Mouse (Mus musculus): Measurements from ENCODE around the gene Trpm8.

Trpm8 gene

GRCm38 (mm10) chr1:88247660-88248059, 29.8 kb upstream of the Trpm8 start:
- no peak for DNase-seq (ENCODE audit: low spot score)

- DNase-seq (ENCODE audit: low spot score): no peak
Observed at GRCm38 (mm10) chr1:88248658-88249057, 28.8 kb upstream of the Trpm8 start.

DNA sequence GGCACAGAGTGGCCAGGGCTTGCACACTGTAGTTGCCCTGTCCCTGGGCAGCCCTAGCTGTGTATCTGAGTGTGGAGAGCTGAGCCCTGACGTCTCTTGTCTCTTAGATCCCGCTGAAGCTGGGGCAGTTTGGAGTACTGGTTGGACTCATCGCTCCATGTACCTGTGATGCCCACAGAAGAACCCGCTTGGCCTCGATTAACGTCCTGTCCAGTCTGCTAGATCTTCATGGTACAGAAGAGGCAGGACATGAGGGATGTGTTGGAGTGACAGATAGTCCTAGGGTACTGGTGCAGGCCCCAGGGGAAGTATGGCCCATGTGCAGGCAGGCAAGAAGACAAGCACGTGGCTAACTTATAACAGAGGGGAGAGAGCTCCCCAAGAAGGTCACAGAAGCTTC, 27.9 kb upstream of the Trpm8 start:
- no peak for DNase-seq (ENCODE audit: low spot score)

DNA sequence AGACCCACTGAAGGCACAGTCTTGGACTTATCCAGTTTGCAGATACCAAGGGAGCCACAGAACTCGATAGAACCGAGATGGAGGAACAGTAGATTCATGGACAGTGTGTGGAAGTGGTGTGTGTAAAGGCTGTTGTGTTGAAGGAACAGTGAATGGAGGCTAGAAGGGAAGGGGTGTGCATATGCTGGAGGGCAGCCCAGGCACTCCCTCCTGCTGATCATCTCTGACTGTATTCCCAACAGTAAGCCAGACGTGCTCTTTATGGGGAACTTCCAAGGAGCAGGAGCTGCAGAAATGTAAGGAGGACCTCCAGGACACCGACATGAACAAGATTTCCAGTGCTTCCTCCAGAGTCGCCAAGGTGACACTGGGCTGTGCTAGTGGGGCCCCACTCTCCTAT, 27.4 kb upstream of the Trpm8 start:
- no peak for DNase-seq (ENCODE audit: low spot score)

- DNase-seq (ENCODE audit: low spot score): no peak
Observed at GRCm38 (mm10) chr1:88253106-88253505, 24.4 kb upstream of the Trpm8 start.

DNA sequence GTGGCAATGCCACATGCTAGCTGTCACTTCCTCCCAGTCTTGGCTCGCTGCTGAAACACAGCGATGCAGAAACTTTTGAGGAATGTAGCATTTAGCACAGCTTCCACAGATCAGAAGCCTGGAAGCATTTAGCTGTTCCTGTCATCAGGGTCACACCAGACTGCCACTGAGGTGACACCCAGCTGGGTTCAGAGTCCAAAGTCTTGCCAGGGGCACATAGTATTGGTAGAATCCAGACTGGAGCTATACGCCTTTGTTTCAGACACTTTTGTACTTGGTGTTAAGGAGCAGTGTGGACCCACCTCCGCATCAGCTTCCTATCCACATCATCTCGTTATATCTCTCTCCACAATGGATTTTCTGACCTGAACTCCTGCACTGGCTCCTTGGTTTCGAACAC, 23.9 kb upstream of the Trpm8 start:
- DNase-seq (ENCODE audit: low spot score): no peak

GRCm38 (mm10) chr1:88254793-88255465, 22.5 kb upstream of the Trpm8 start:
- no peak for DNase-seq (ENCODE audit: low spot score)

- DNase-seq (ENCODE audit: low spot score): no peak
Observed at GRCm38 (mm10) chr1:88255466-88255857, 22.0 kb upstream of the Trpm8 start.

GRCm38 (mm10) chr1:88255989-88256754, 21.3 kb upstream of the Trpm8 start:
- DNase-seq (ENCODE audit: low spot score): no peak

DNA sequence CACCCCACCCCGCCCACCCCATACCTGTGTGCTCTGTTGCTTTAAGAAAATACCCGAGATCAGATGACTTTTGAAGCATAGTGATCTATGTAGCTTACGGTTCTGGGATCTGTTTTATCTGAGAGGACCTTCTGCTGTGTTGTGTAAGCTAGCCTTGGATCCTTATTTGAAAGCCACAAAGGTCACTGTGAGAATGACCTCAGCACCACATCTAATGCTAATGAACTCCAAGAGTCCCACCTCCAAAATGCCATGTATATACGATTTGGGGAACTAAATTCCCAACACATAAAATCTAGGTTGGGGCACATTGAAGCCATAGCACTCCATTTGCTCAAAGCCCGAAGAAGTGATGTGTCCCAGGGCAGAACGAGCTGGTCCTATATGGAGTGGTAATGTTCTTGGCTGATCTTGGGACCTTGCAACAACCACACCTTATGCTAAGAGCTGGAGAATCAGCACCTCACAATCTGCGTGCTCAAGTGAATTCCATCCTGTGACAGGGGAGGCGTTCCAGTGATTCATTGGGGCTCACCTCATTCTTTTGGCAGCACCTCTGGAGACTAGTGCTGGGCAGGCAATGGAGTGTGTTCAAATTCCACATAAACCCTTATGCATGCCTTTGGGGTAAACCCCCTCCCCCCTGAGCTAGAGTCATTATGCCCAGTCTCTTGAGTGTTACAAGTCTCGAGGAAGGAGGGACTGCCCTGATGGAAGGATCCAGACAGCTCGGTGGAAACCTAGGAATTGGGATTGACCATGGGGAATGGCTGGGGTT, 20.4 kb upstream of the Trpm8 start:
- no peak for DNase-seq (ENCODE audit: low spot score)

- no peak for DNase-seq (ENCODE audit: low spot score)
Observed at GRCm38 (mm10) chr1:88257681-88258080, 19.8 kb upstream of the Trpm8 start.

- no peak for DNase-seq (ENCODE audit: low spot score)
Observed at GRCm38 (mm10) chr1:88258361-88258760, 19.1 kb upstream of the Trpm8 start.

- DNase-seq (ENCODE audit: low spot score): peak; percentile 81
Observed at GRCm38 (mm10) chr1:88258881-88259642, 18.4 kb upstream of the Trpm8 start.

DNA sequence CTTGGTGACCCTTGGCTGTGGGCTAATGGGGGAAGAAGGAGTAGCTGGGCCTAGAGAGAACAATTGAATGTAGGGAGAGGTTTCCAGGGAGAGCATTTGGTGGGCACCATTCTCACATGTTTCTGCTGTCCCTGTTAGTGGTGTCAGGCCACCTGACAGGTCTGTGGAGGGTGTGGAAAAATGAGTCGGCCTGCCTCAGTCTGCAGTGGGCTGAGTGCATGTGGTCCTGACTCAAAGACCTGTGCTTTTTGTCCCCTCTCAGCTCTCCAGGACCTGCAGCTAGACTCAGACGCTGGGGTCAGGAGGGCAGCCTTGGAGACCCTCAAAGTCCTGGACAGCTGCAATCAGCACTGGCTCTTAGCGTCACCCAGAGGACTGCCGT, 17.8 kb upstream of the Trpm8 start:
- DNase-seq (ENCODE audit: low spot score): no peak

DNA sequence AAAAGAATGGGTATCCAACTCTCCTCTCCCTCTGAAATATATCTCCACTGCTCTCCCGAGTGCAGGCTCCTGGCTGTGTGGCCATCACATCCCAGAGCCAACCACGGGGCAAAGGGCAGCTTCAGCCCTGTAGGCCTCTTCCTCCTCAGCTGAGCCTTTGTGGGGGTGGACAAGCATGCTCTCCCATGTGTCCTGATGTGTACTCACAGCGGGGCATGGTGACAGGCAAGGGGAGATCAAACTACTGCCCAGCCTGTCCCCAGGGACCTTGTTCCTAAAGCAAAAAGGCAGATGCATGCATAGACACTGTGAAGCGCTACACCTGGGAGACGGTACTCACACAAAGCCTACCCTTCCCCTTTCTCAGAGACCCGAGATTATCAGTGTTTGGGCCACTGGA, 17.3 kb upstream of the Trpm8 start:
- peak; percentile 73 for DNase-seq (ENCODE audit: low spot score)

DNA sequence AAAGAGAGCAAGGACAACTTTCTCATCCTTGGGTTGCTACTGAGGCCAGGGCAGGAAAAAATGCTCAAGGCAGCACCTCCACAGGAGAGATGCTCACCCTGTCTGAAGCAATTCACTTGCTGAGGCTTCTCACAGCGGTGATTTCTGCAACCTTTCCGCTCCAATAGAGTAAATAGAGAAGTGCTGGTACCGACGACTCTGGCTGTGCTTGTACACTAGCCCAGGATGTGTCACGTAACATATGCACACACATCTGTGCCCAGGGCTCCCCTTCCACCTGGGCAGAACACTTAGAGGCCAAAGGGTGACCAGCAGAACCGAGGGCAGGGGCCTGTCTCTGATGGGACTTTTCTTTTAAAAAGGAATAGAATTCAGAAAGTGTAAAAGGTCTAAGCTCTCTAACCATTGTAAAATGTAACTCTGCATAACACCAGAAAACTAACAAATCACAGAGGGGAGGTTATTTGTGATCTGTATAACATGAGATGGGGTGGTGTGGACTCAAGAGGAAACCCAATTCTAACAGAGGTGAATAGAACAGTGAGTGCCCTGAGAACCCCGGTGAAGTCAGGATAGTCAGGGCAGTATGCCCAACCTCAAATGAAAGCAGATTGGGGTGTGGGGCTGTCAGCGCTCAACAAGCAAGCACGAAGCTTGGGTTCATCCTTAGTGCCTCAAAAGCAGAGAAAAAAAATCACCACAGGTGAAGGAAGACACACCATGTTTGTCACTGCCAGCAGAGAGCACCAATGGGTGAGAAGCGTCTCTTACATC, 16.7 kb upstream of the Trpm8 start:
- DNase-seq (ENCODE audit: low spot score): no peak

- DNase-seq (ENCODE audit: low spot score): no peak
Observed at GRCm38 (mm10) chr1:88261706-88262105, 15.8 kb upstream of the Trpm8 start.

DNA sequence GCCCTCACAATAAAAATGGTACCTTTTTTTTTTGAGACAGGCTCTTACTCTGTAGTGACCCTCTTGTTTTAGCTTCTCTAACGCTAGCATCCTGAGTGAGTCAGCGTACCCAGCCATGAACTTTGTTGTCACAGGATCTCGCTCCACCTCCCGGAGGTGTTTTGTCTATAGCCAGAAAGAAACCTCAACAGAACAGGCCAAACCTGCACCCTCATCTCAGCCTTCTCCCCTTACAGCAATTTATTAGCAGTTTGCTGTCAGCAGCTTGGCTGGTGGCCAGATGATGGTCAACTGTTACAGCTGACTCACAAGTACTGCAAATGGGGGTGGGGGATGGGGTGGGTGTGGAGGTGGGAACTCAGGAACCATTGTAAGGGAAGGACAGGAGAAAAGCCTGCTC, 15.2 kb upstream of the Trpm8 start:
- DNase-seq (ENCODE audit: low spot score): no peak

- no peak for DNase-seq (ENCODE audit: low spot score)
Observed at GRCm38 (mm10) chr1:88262961-88263360, 14.5 kb upstream of the Trpm8 start.

DNA sequence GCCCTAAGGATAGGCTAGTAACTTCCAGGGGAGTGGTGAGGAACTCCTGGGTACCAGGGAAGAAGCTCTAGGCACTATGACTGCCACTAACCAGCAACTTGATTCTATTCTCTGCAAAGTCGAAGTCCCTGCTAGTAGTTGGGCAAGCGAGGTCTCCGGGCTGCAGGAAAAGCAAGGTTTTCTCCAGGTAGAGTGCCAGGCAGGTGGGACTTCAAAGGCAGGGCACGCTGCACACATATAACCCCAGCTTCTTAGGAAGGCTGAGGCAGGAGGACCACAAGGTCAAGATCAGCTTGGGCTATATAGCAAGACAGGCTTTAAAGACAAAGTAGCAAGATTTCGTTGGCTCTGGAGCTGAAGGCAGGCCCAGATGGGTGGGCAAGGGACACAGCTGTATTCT, 13.7 kb upstream of the Trpm8 start:
- no peak for DNase-seq (ENCODE audit: low spot score)

- DNase-seq (ENCODE audit: low spot score): no peak
Observed at GRCm38 (mm10) chr1:88264237-88264868, 13.1 kb upstream of the Trpm8 start.

Measured in testis, postnatal 14 days (tissue).